Mouse (Mus musculus) lung, embryonic 14.5 days (tissue): ENCODE measurements around the gene Ifnk. TPM values are rescaled to one million over a fixed set of nuclear protein-coding genes. Genes with fewer than 3 reads are reported as not detected.

Source experiments
- ATAC-seq: fragments of 200-750 bp; cut with Nextera tagmentation; 2 replicates; pipeline ENCODE4 v1.8.0; 2017; ENCODE audit warnings: mild to moderate bottlenecking, moderate TSS enrichment, moderate library complexity; ENCODE audit not compliant: insufficient read depth
- DNase-seq: peaks from one replicate; pipeline ENCODE4 v3.0.0-alpha.2; 2015
- H3K27ac ChIP-seq: fragments of 300-500 bp; sonication (generic); 2 replicates; pipeline ENCODE4 v1.5.1; 2014; ENCODE audit warnings: low read depth, mild to moderate bottlenecking, moderate library complexity
- H3K27me3 ChIP-seq: fragments of 300-500 bp; sonication (generic); 2 replicates; pipeline ENCODE4 v1.6.1; 2014; ENCODE audit warnings: low read length, control low read depth; ENCODE audit not compliant: insufficient read depth
- H3K36me3 ChIP-seq: fragments of 300-500 bp; sonication (generic); 2 replicates; pipeline ENCODE4 v1.6.1; 2014; ENCODE audit warnings: control low read depth; ENCODE audit not compliant: insufficient read depth
- H3K4me1 ChIP-seq: fragments of 300-500 bp; sonication (generic); 2 replicates; pipeline ENCODE4 v1.6.1; 2014; ENCODE audit warnings: antibody characterized with exemption, control low read depth; ENCODE audit not compliant: insufficient read depth
- H3K4me2 ChIP-seq: fragments of 300-500 bp; sonication (generic); 2 replicates; pipeline ENCODE4 v1.6.1; 2014; ENCODE audit warnings: mild to moderate bottlenecking
- H3K4me3 ChIP-seq: fragments of 300-500 bp; sonication (generic); 2 replicates; pipeline ENCODE4 v1.5.1; 2014; ENCODE audit warnings: low read depth, low read length
- H3K9ac ChIP-seq: fragments of 300-500 bp; sonication (generic); 2 replicates; pipeline ENCODE4 v1.6.1; 2014
- H3K9me3 ChIP-seq: fragments of 300-500 bp; sonication (generic); 2 replicates; pipeline ENCODE4 v1.6.1; 2016; ENCODE audit warnings: low read depth, low read length, control low read depth
- CTCF ChIP-seq: IDR thresholded peaks from 2 replicates; pipeline ENCODE4 v1.5.1; 2016; ENCODE audit warnings: antibody characterized with exemption, low read depth
- WGBS: fragments of 180-500 bp; shearing (Covaris S2); extraction: QIAGEN DNeasy Blood & Tissue Kit; methylation state at CpG from one replicate; pipeline ENCODE4 v1.1.7; 2014; 5-methylcytosine and 5-hydroxymethylcytosine counted together
- polyA plus RNA-seq: library from polyadenylated mRNA; unstranded; fragments of >200 nt; fragmentation: Nextera tagmentation; extraction: Ambion mirVana; gene quantifications from 2 replicates; pipeline ENCODE4 v1.2.1, GENCODE M21; 2014

The Ifnk gene
- polyA plus RNA-seq, 1 experiment from 2014 or later: 0.39 TPM

- Histone ChIP-seq H3K4me3 (no peak overlapping the region), H3K9ac (no peak overlapping the region), H3K4me1 (peaks cover 19% of the 10 kb centered on the region), H3K27me3 (no peaks in the 10 kb centered on the region), H3K4me2 (no peak overlapping the region), H3K27ac (no peak overlapping the region), H3K9me3 (no peaks in the 10 kb centered on the region), H3K36me3 (no peaks in the 10 kb centered on the region)
- no peak for TF ChIP-seq CTCF
- WGBS: 32% methylated on average over 6 of the region's 6 CpGs
- DNase-seq (no peak), ATAC-seq (no peak)
Observed at GRCm38 (mm10) chr4:35127759-35128158, 24.1 kb upstream of the Ifnk start.

DNA sequence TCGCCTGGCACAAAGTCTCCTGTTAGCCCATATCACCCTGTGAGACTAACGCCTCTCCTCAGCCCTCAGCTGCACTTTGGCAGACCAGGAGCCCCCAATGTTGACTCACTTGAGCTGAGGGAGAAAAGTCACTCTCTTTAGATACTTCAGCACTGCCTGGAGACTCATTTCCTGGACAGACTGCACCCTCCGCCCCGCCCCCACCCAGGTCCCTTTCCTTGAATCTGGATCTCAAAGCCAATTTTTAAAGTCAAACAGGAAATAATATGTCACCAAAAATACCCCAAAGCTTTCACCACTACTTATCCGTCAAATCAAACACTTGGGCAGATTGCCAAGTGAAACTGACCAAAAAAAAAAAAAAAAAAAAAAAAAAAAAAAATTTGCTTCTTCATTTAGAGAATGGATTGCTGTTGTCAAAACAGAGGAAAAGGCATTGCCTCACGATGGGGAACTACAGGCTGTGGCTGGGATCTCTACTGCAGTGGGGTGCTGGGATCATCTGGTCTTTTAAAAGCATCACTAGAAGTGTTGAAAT lies 21.4 kb upstream of the Ifnk start:
- peak; percentile 80 for DNase-seq
- H3K27ac ChIP-seq: no peak overlapping the region
- peak; percentile 77 for ATAC-seq

GRCm38 (mm10) chr4:35131592-35131991 lies 20.3 kb upstream of the Ifnk start:
- DNase-seq (no peak), ATAC-seq (no peak)
- no peaks in the 10 kb centered on the region for H3K9me3 ChIP-seq
- H3K4me2 ChIP-seq: no peak overlapping the region
- H3K27me3 ChIP-seq: no peaks in the 10 kb centered on the region
- no peak overlapping the region for H3K27ac ChIP-seq
- H3K9ac ChIP-seq: no peak overlapping the region
- peaks cover 19% of the 10 kb centered on the region; the same call in 1 of the 2 replicates for H3K4me1 ChIP-seq
- TF ChIP-seq CTCF: no peak
- H3K4me3 ChIP-seq: no peak overlapping the region
- no peaks in the 10 kb centered on the region for H3K36me3 ChIP-seq
- 85% methylated on average over 4 of the region's 4 CpGs for WGBS

More for the DNA sequence above, 21.4 kb upstream of the Ifnk start:
- no peaks in the 10 kb centered on the region for H3K27me3 ChIP-seq
- TF ChIP-seq CTCF: no peak
- 10% methylated on average over 6 of the region's 6 CpGs for WGBS
- no peak overlapping the region for H3K9ac ChIP-seq
- H3K4me1 ChIP-seq: peaks cover 16% of the 10 kb centered on the region; the same call in 1 of the 2 replicates
- no peaks in the 10 kb centered on the region for H3K36me3 ChIP-seq
- H3K9me3 ChIP-seq: no peaks in the 10 kb centered on the region
- no peak overlapping the region for H3K4me3 ChIP-seq
- peak overlapping the region; percentile 13; the same call in 1 of the 2 replicates for H3K4me2 ChIP-seq

GRCm38 (mm10) chr4:35133411-35133810 lies 18.4 kb upstream of the Ifnk start:
- DNase-seq (no peak), ATAC-seq (no peak)
- no peaks in the 10 kb centered on the region for H3K36me3 ChIP-seq
- no peak overlapping the region for H3K4me2 ChIP-seq
- H3K4me3 ChIP-seq: no peak overlapping the region
- H3K27ac ChIP-seq: no peak overlapping the region
- no peak for TF ChIP-seq CTCF
- WGBS: 89% methylated on average over 4 of the region's 4 CpGs
- peaks cover 19% of the 10 kb centered on the region; the same call in 1 of the 2 replicates for H3K4me1 ChIP-seq
- no peaks in the 10 kb centered on the region for H3K9me3 ChIP-seq
- H3K27me3 ChIP-seq: no peaks in the 10 kb centered on the region
- H3K9ac ChIP-seq: no peak overlapping the region

- Histone ChIP-seq H3K36me3 (no peaks in the 10 kb centered on the region), H3K4me3 (no peak overlapping the region), H3K9ac (no peak overlapping the region), H3K4me2 (no peak overlapping the region), H3K4me1 (peaks cover 13% of the 10 kb centered on the region; the same call in 1 of the 2 replicates), H3K9me3 (no peaks in the 10 kb centered on the region), H3K27me3 (no peaks in the 10 kb centered on the region), H3K27ac (0 out of 2 replicates have a peak overlapping the region, but pooled peaks have one; percentile 24)
- ATAC-seq: no peak
- no peak for TF ChIP-seq CTCF
- WGBS: 45% methylated on average over 15 of the region's 15 CpGs
- no peak for DNase-seq
Observed at GRCm38 (mm10) chr4:35134846-35135611, 16.8 kb upstream of the Ifnk start.

GRCm38 (mm10) chr4:35135806-35136205 lies 16.1 kb upstream of the Ifnk start:
- Histone ChIP-seq H3K36me3 (no peaks in the 10 kb centered on the region), H3K27ac (no peak overlapping the region), H3K9ac (no peak overlapping the region), H3K4me1 (peaks cover 9% of the 10 kb centered on the region; the same call in 1 of the 2 replicates), H3K9me3 (no peaks in the 10 kb centered on the region), H3K27me3 (no peaks in the 10 kb centered on the region), H3K4me3 (no peak overlapping the region), H3K4me2 (no peak overlapping the region)
- DNase-seq (no peak), ATAC-seq (no peak)
- WGBS: 69% methylated on average over 4 of the region's 4 CpGs
- no peak for TF ChIP-seq CTCF

DNA sequence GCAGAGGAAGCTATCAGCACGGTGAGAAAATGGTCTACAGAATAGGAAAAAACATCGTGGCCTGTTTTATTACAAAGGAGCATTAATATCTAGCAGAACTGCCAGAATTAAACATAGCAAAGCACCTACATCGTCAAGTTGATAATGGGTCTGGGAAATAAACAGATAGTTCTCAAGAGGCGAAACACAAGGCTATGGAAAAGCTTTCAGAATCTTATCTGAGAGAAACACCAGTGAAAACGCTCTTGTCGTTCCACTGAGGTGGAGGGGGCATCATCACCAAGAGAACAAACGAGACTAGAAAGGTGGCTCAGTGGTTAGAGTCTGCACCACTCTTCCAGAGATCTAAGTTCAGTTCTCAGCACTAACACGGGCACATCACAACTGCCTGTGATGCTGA lies 14.9 kb upstream of the Ifnk start:
- TF ChIP-seq CTCF: no peak
- no peak overlapping the region for H3K9ac ChIP-seq
- H3K27ac ChIP-seq: no peak overlapping the region
- DNase-seq: no peak
- H3K9me3 ChIP-seq: no peaks in the 10 kb centered on the region
- peaks cover 9% of the 10 kb centered on the region; the same call in 1 of the 2 replicates for H3K4me1 ChIP-seq
- no peak for ATAC-seq
- H3K4me2 ChIP-seq: no peak overlapping the region
- WGBS: 57% methylated on average over 8 of the region's 8 CpGs
- no peak overlapping the region for H3K4me3 ChIP-seq
- no peaks in the 10 kb centered on the region for H3K36me3 ChIP-seq
- H3K27me3 ChIP-seq: no peaks in the 10 kb centered on the region
